Mouse (Mus musculus) heart, embryonic 14.5 days (tissue): ENCODE measurements around the gene Epha7. TPM values are rescaled to one million over a fixed set of nuclear protein-coding genes. Genes with fewer than 3 reads are reported as not detected.
A peak's percentile ranks its signal among the peaks of the same experiment; 100 is the strongest.

Source experiments
- ATAC-seq: fragments of 200-750 bp; cut with Nextera tagmentation; 2 replicates; pipeline ENCODE4 v1.8.0; 2017; ENCODE audit warnings: low read depth, moderate TSS enrichment; ENCODE audit not compliant: insufficient number of reproducible peaks, insufficient read depth, low FRiP score
- H3K27ac ChIP-seq, 2 experiments: fragments of 200-500 bp in 1 of 2; fragments of 300-500 bp in 1 of 2; sonication (generic) in 1 of 2; replicated peaks in 1 of 2; 2 replicates each; pipeline ENCODE4 v1.5.1; 2012 to 2014; ENCODE audit warnings: low read depth in 2 of 2, low read length in 2 of 2, control low read depth in 1 of 2, mild to moderate bottlenecking in 1 of 2, mixed read lengths in 1 of 2; ENCODE audit not compliant: control insufficient read depth in 1 of 2, insufficient read depth in 1 of 2
- H3K27me3 ChIP-seq: fragments of 300-500 bp; sonication (generic); 2 replicates; pipeline ENCODE4 v1.6.1; 2014; ENCODE audit warnings: mild to moderate bottlenecking, low read length, control low read depth; ENCODE audit not compliant: control insufficient read depth, insufficient read depth
- H3K36me3 ChIP-seq: fragments of 300-500 bp; sonication (generic); 2 replicates; pipeline ENCODE4 v1.6.1; 2014; ENCODE audit warnings: mild to moderate bottlenecking, control low read depth, low read length, mixed read lengths; ENCODE audit not compliant: control insufficient read depth, insufficient read depth
- H3K4me1 ChIP-seq, 2 experiments: fragments of 200-500 bp in 1 of 2; fragments of 300-500 bp in 1 of 2; sonication (generic) in 1 of 2; 2 replicates each; pipeline ENCODE4 v1.6.1; 2012 to 2014; ENCODE audit warnings: low read length in 2 of 2, control low read depth in 1 of 2, mixed read lengths in 1 of 2; ENCODE audit not compliant: control insufficient read depth in 2 of 2, insufficient read depth in 2 of 2
- H3K4me2 ChIP-seq: fragments of 300-500 bp; sonication (generic); 2 replicates; pipeline ENCODE4 v1.6.1; 2014; ENCODE audit warnings: mild to moderate bottlenecking, low read length
- H3K4me3 ChIP-seq, 2 experiments: fragments of 200-500 bp in 1 of 2; fragments of 300-500 bp in 1 of 2; sonication (generic) in 1 of 2; 2 replicates each; pipeline ENCODE4 v1.5.1; 2012 to 2014; ENCODE audit warnings: low read length in 2 of 2, mild to moderate bottlenecking in 2 of 2, control low read depth in 1 of 2, low read depth in 1 of 2, moderate library complexity in 1 of 2; ENCODE audit not compliant: control insufficient read depth in 1 of 2, insufficient read depth in 1 of 2
- H3K9ac ChIP-seq: fragments of 300-500 bp; sonication (generic); 2 replicates; pipeline ENCODE4 v1.6.1; 2014; ENCODE audit warnings: mild to moderate bottlenecking, low read length
- H3K9me3 ChIP-seq: fragments of 300-500 bp; sonication (generic); 2 replicates; pipeline ENCODE4 v1.6.1; 2016; ENCODE audit warnings: low read length, control low read depth; ENCODE audit not compliant: control insufficient read depth
- WGBS: fragments of 180-500 bp; shearing (Covaris S2); extraction: QIAGEN DNeasy Blood & Tissue Kit; methylation state at CpG from one replicate; pipeline ENCODE4 v1.1.7; 2014; 5-methylcytosine and 5-hydroxymethylcytosine counted together
- polyA plus RNA-seq: library from polyadenylated mRNA; unstranded; fragments of >200 nt; fragmentation: Nextera tagmentation; extraction: Ambion mirVana; gene quantifications from 2 replicates; pipeline ENCODE4 v1.2.1, GENCODE M21; 2014

Gene Epha7
- polyA plus RNA-seq: 33.5 and 36.6 TPM in 2 replicates

- ATAC-seq: peak; percentile 96
- Histone ChIP-seq H3K9ac (peak within 1 kb of the TSS; percentile 94), H3K27me3 (no peaks in the 10 kb centered on the region), H3K4me3 (peak within 1 kb of the TSS; percentile 81 to 99), H3K9me3 (no peaks in the 10 kb centered on the region), H3K36me3 (no peaks in the 10 kb centered on the region), H3K4me1 (peaks cover 0 to 3% of the 10 kb centered on the region in 2 experiments; a peak in 1 of 4 replicates), H3K27ac (peak within 1 kb of the TSS; percentile 93 to 97), H3K4me2 (peak within 1 kb of the TSS; percentile 88)
- 0% methylated on average over 48 of the region's 48 CpGs for WGBS
Measured at GRCm38 (mm10) chr4:28812691-28813289, at the start of gene Epha7. Epha7 (plus strand) TSS chr4:28813131.

GRCm38 (mm10) chr4:28783961-28784360 lies 29.0 kb upstream of the Epha7 start:
- Histone ChIP-seq H3K27me3 (no peaks in the 10 kb centered on the region), H3K9me3 (no peaks in the 10 kb centered on the region), H3K4me2 (no peak overlapping the region), H3K27ac (no peak overlapping the region), H3K4me1 (no peaks in the 10 kb centered on the region), H3K36me3 (no peaks in the 10 kb centered on the region), H3K9ac (no peak overlapping the region), H3K4me3 (no peak overlapping the region)
- 30% methylated on average over 3 of the region's 3 CpGs for WGBS
- no peak for ATAC-seq

- Histone ChIP-seq H3K4me1 (no peaks in the 10 kb centered on the region; a peak in 1 of 4 replicates), H3K36me3 (no peaks in the 10 kb centered on the region), H3K4me2 (no peak overlapping the region), H3K9ac (no peak overlapping the region), H3K4me3 (no peak overlapping the region), H3K9me3 (no peaks in the 10 kb centered on the region), H3K27me3 (no peaks in the 10 kb centered on the region), H3K27ac (no peak overlapping the region)
- ATAC-seq: no peak
Measured at GRCm38 (mm10) chr4:28808800-28809199, 4.1 kb upstream of the Epha7 start.

GRCm38 (mm10) chr4:28809703-28810102 lies 3.2 kb upstream of the Epha7 start:
- WGBS: 62% methylated on average over 4 of the region's 4 CpGs
- H3K27me3 ChIP-seq: no peaks in the 10 kb centered on the region

GRCm38 (mm10) chr4:28813551-28814475 lies 882 bp downstream of the Epha7 start:
- Histone ChIP-seq H3K4me3 (peak overlapping the region; percentile 81 to 99), H3K4me2 (peak overlapping the region; percentile 88), H3K36me3 (no peaks in the 10 kb centered on the region), H3K27me3 (no peaks in the 10 kb centered on the region), H3K9me3 (no peaks in the 10 kb centered on the region), H3K4me1 (peaks cover 0 to 3% of the 10 kb centered on the region in 2 experiments; a peak in 1 of 4 replicates), H3K27ac (peak overlapping the region; percentile 93 to 97), H3K9ac (peak overlapping the region; percentile 94)
- WGBS: under 1% methylated on average over 78 of the region's 94 CpGs
- 0 out of 2 replicates have a peak, but pooled peaks have one; percentile 5 for ATAC-seq

More at GRCm38 (mm10) chr4:28809703-28810102, 3.2 kb upstream of the Epha7 start:
- H3K4me2 ChIP-seq: no peak overlapping the region
- H3K9me3 ChIP-seq: no peaks in the 10 kb centered on the region
- no peak for ATAC-seq
- H3K9ac ChIP-seq: no peak overlapping the region
- no peaks in the 10 kb centered on the region for H3K36me3 ChIP-seq
- no peak overlapping the region for H3K27ac ChIP-seq
- H3K4me1 ChIP-seq: no peaks in the 10 kb centered on the region; a peak in 1 of 4 replicates
- H3K4me3 ChIP-seq: no peak overlapping the region

GRCm38 (mm10) chr4:28814476-28814815 lies 1.5 kb downstream of the Epha7 start:
- ATAC-seq: no peak
- H3K27ac ChIP-seq: peak overlapping the region; percentile 93 to 97
- H3K27me3 ChIP-seq: no peaks in the 10 kb centered on the region
- H3K4me2 ChIP-seq: peak overlapping the region; percentile 88
- H3K9ac ChIP-seq: peak overlapping the region; percentile 94
- H3K36me3 ChIP-seq: no peaks in the 10 kb centered on the region
- H3K4me1 ChIP-seq: peaks cover 0 to 3% of the 10 kb centered on the region in 2 experiments; a peak in 1 of 4 replicates
- WGBS: under 1% methylated on average over 8 of the region's 8 CpGs
- H3K4me3 ChIP-seq: peak overlapping the region; percentile 81 to 99
- H3K9me3 ChIP-seq: no peaks in the 10 kb centered on the region

GRCm38 (mm10) chr4:28814816-28815620 lies 2.1 kb downstream of the Epha7 start:
- H3K36me3 ChIP-seq: 0 out of 2 replicates have a peak, but pooled peaks cover 2% of the 10 kb centered on the region
- H3K4me1 ChIP-seq: peaks cover 0 to 3% of the 10 kb centered on the region in 2 experiments; a peak in 1 of 4 replicates
- ATAC-seq: peak; percentile 58
- peak overlapping the region; percentile 81 to 99 for H3K4me3 ChIP-seq
- no peaks in the 10 kb centered on the region for H3K27me3 ChIP-seq
- peak overlapping the region; percentile 93 to 97 for H3K27ac ChIP-seq
- no peaks in the 10 kb centered on the region for H3K9me3 ChIP-seq
- H3K4me2 ChIP-seq: peak overlapping the region; percentile 88
- WGBS: under 1% methylated on average over 71 of the region's 72 CpGs
- peak overlapping the region; percentile 94 for H3K9ac ChIP-seq
